Mouse (Mus musculus): Measurements from ENCODE around the gene Atrn.

The Atrn gene

GRCm38 (mm10) chr2:130905751-130906583 lies at the start of gene Atrn, which contains the start of gene 4930402H24Rik:
Gene Atrn (plus strand): TSS chr2:130906495.
Gene 4930402H24Rik (minus strand): TSS chr2:130906406.
- peak; percentile 57 for DNase-seq (ENCODE audit: low spot score)

GRCm38 (mm10) chr2:130862091-130862490 lies 44.2 kb upstream of the Atrn start:
- DNase-seq (ENCODE audit: low spot score): no peak

GRCm38 (mm10) chr2:130870916-130871315 lies 35.4 kb upstream of the Atrn start:
- no peak for DNase-seq (ENCODE audit: low spot score)

- DNase-seq (ENCODE audit: low spot score): no peak
Measured at GRCm38 (mm10) chr2:130877376-130877775, 28.9 kb upstream of the Atrn start.

DNA sequence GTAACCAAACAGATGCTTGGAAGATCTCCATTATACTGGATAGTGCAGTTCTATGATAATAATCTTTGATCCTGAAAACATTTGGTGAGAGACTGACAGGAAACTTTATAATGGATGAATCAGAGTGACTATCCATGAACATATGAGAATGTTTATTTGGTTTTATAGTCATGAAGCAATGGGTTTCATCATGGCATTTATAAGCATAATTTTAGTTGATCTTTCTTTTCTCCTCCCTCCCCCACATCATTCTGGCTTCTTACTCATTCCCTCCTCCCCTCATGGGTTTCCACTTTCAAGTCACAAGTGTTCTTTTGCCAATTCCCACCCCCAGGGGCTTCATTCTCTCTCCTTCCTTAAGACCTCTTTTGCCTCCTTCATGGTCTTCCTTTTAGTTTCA lies 19.3 kb upstream of the Atrn start:
- no peak for DNase-seq (ENCODE audit: low spot score)

- no peak for DNase-seq (ENCODE audit: low spot score)
Measured at GRCm38 (mm10) chr2:130887456-130887855, 18.8 kb upstream of the Atrn start.

DNA sequence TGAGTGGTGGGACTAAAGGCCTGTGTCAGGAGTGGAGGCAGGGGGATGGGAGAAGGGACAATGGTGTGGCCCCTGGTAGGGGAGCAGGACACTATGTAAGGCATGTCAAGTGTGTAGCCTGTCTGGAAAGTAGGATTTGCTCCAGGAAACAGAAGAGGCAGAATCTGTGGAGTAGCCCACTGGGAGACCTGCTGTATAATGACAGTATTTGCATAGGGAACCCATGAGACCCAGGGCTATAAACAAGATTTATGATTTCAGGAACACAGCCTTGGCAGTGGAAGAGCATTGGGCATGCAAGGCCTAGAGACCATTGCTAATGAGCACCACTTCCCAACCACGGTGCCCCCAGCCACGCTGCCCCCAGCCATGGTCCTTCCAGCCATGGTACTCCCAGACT lies 9.4 kb upstream of the Atrn start:
- DNase-seq (ENCODE audit: low spot score): no peak

GRCm38 (mm10) chr2:130897856-130898255 lies 8.4 kb upstream of the Atrn start:
- no peak for DNase-seq (ENCODE audit: low spot score)

- DNase-seq (ENCODE audit: low spot score): no peak
Measured at GRCm38 (mm10) chr2:130898783-130899182, 7.5 kb upstream of the Atrn start.

- DNase-seq (ENCODE audit: low spot score): no peak
Measured at GRCm38 (mm10) chr2:130906584-130907315, 455 bp downstream of the Atrn start.

GRCm38 (mm10) chr2:130911691-130912090 lies 5.4 kb downstream of the Atrn start:
- no peak for DNase-seq (ENCODE audit: low spot score)

GRCm38 (mm10) chr2:130914873-130915272 lies 8.6 kb downstream of the Atrn start:
- no peak for DNase-seq (ENCODE audit: low spot score)

DNA sequence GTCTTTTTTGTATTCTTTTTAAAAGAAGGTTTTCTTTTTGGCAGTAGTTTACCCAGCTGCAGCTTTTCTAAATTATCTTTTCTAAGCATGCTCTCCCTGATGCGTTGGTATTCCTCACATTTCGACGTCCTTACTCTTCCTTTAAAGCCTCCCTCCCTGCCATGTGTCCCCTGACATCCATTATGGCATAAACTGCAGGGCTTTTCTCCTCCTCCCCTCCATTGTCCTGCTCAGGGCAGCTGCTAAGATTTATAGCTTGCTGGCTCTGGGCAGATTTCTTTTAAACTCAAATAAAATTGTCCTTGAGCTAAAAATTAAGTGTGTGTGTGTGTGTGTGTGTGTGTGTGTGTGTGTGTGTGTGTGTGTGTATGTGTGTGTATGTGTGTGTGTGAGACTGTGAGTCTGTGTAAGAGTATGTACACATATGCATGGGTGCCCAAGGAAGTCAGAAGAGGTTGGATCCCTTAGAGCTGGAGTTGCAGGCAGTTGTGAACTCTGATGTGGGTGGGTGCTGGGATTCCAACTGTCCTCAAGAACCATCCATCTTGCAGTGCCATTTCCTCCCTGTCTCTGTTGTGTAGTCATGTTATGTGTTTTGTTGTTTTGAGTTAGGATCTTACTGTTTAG lies 10.3 kb downstream of the Atrn start:
- DNase-seq (ENCODE audit: low spot score): no peak

DNA sequence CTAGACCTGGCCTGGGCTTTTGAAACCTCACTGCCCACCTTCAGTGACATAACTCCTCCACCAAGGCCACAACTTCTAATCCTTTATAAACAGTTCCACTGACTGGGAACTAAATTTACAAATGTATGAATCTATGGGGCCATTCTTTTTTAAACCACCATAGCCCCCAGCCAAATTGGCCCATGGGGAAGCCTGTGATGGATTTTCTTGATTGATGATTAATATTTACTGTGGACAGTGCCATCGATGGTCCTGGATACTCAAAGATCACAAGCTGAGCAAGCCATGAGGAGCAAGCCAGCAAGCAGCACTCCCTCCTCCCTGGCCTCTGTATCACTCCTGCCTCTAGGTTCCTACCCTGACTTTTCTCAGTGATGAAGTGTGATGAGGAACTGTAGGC lies 11.4 kb downstream of the Atrn start:
- no peak for DNase-seq (ENCODE audit: low spot score)

DNA sequence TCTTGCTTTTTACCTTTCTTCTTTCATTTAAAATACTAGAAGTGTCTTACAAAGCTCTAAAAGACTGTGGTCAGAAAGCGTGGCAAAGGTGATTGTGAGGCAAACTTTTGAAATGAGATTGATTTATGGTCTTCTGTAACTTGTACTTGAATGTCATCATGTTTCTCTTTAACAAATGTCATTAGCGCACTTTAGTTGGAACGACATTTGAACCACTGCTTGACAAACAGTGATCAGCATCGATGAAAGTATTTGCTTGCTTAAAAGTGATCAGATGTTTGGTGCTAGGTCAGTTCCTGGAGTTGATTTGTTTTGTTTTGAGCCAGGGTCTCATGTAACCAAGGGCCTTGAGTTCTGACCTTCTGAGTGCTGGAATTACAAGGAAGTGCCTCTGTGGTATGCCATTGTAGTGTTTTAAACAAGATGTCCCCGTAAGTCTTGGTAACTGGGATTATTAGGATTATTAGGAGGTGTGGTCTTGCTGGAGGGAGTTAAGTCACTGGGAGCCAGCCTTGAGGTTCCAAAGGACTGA lies 12.8 kb downstream of the Atrn start:
- DNase-seq (ENCODE audit: low spot score): no peak

DNA sequence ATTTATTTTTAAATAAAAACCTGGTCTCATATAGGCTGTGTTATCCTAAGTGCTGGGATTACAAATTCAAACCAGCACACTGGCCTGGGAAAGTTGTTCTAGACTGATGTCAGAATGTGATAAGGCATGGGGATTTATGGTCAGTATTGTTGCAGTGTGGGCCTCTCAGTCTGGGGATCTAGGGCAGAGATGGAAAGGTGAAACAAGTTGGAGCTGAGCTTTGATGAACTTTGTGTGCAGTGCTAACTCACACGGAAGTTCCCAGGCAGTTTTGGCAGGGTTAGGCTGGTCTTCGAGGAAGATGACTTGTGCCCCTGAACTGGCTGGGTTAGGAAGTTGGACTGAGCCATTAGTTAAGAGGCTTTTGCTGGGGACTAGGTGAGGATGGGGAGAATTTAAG lies 18.7 kb downstream of the Atrn start:
- no peak for DNase-seq (ENCODE audit: low spot score)

- no peak for DNase-seq (ENCODE audit: low spot score)
Measured at GRCm38 (mm10) chr2:130928031-130928430, 21.7 kb downstream of the Atrn start.

DNA sequence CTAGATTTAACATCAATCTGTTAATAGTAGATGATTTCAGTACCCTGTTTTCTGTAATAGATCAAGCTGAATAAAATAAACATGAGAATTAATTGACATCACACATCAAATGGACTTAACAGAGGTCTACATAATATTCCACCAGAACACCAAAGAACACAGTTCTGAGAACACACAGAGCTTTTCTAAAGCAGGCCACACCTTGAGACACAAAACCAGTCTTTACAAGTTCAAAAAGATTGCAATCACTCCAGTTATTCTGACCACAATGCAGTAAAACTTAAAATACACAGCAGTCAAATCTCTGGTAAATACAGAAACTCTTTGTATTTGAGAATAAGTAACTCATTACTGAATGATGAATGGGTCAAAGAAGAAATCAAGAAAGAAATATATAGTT lies 22.2 kb downstream of the Atrn start:
- no peak for DNase-seq (ENCODE audit: low spot score)

GRCm38 (mm10) chr2:130929994-130930393 lies 23.7 kb downstream of the Atrn start:
- no peak for DNase-seq (ENCODE audit: low spot score)

DNA sequence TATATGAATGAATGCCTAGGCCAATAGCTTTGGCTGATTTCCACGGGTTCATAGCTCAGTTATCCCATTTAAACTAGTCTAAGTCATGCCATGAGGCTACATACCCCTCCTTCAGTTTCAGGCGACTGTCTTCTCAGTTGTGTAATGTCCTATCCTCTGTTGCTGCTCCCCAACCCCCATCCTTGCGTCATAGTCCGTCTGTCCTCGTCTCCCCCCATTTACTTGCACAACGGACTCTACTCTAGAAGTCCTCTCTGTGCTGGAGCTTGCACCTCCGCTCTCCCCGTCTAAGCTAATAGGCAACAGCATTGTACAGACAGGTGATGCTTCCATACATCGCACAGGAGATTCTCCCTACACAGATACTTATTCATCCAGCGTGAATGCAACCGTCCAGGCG lies 26.6 kb downstream of the Atrn start:
- no peak for DNase-seq (ENCODE audit: low spot score)

DNA sequence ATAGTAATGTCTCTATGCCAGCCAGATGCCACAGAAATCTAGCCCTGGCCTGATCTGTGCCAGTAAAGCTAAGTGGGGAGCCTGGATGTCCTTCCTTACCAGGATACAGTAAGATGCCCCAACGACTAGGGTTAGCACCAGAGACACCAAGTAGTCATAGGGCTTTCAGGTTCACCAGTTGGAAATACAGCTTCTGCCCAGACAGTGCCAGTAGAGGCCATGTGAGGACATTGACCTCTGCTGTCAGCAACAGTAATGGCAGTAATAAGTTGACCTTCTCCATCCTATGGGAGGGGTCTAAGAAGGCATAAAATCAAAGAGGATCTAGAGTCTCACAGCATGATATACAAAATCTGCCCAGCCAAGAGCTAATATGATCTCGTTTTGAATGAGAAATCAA lies 43.5 kb downstream of the Atrn start:
- no peak for DNase-seq (ENCODE audit: low spot score)

GRCm38 (mm10) chr2:130950548-130950947 lies 44.3 kb downstream of the Atrn start:
- DNase-seq (ENCODE audit: low spot score): peak; percentile 97

DNA sequence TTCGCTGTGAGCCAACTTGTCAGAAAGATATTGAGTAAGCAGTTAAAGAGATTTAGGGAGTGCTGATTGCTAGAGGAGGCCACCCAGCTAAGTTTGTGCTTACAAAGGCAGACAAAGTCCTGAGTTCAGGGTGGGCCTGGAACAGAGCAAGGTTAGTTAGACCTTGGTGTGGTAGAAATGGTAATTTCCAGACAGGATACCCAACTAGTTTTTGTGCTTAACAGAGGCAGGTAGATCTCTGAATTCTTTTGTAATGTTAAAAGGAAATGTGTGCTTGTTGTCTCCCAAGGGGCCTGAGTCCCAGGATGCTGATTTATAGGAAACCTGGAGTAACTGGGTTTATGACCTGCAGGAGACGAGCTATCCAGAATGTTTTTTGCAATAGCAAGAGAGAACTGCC lies 52.6 kb downstream of the Atrn start:
- no peak for DNase-seq (ENCODE audit: low spot score)
